Mouse (Mus musculus) C2C12 (cell line): ENCODE results near the gene Prom1.

Experiments used
- CTCF ChIP-seq: IDR thresholded peaks from one replicate; pipeline ENCODE4 v1.5.1; 2011; ENCODE audit not compliant: control insufficient read depth, insufficient read depth, insufficient read length
- FOSL1 ChIP-seq: IDR thresholded peaks from one replicate; pipeline ENCODE4 v1.8.0; 2011; ENCODE audit warnings: mild to moderate bottlenecking, low read length; ENCODE audit not compliant: poor library complexity, insufficient read depth, severe bottlenecking

GRCm38 (mm10) chr5:43961056-43961455, 140.8 kb downstream of the Prom1 start:
- TF ChIP-seq CTCF (no peak), FOSL1 (no peak)
